Mouse (Mus musculus) MEL (cell line): Measurements from ENCODE around the gene Disp1.

Source experiments
- MAX ChIP-seq: IDR thresholded peaks from 2 replicates; pipeline ENCODE4 v1.6.1; 2011; ENCODE audit warnings: low read length, improper control_type of control experiment
- POLR2AphosphoS5 ChIP-seq: IDR thresholded peaks from 2 replicates; pipeline ENCODE4 v1.6.1; 2012; ENCODE audit warnings: low read depth, borderline replicate concordance, mild to moderate bottlenecking, inconsistent platforms, low read length, moderate library complexity, mixed read lengths

- TF ChIP-seq POLR2AphosphoS5 (no peak), MAX (no peak)
Measured at GRCm38 (mm10) chr1:183164190-183164580, 57.1 kb downstream of the Disp1 start.
